Mouse (Mus musculus) erythroid progenitor cell, adult 5-6 weeks (primary cell): ENCODE measurements around the gene Nkx6-2. TPM values are rescaled to one million over a fixed set of nuclear protein-coding genes. Genes with fewer than 3 reads are reported as not detected.

Experiments used
- ATAC-seq: replicated peaks from 2 replicates; pipeline ENCODE4 v1.8.0; 2016; ENCODE audit warnings: moderate number of reproducible peaks, mild to moderate bottlenecking, moderate TSS enrichment, inconsistent platforms; ENCODE audit not compliant: poor library complexity, low FRiP score, severe bottlenecking
- total RNA-seq, 2 experiments: library from RNA; stranded (forward) in 1 of 2; stranded (reverse) in 1 of 2; fragments of 150-400 nt in 1 of 2; fragments of 186-747, 209-891 nt in 1 of 2; gene quantifications; 2 replicates each; pipeline versions ENCODE4 v1.2.3 to v1.2.4; 2015 to 2017; ENCODE audit warnings: low replicate concordance in 2 of 2

Gene Nkx6-2
- total RNA-seq (2015; ENCODE audit: low replicate concordance) (not detected in 2 replicates), total RNA-seq (2017; ENCODE audit: low replicate concordance) (not detected in 2 replicates)

DNA sequence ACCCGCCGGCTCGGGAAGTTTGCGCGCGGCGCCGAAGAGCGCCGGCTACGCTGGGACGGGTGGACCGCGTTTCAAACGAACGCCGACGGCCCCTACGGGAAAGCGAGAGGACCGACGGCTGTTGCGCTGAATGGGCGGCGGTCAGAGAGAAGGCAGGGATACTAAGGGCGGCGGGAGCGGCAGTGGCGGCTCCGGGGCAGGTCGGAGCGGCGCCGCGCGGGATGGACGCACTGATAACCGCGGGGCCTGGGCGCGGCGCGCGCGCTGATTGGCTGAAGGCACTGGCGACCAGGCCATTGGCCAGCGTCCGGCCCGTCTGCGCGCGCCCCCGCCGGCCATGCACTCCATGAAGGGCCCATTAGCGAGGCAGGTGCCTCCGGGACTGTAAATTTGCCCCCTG, at the start of gene Nkx6-2:
TSS of gene Nkx6-2 (minus strand) at position 203 of the 400 bp plus-strand sequence.
- ATAC-seq, result no peak

- no peak for ATAC-seq
Observed at GRCm38 (mm10) chr7:139625156-139625555, 42.6 kb upstream of the Nkx6-2 start.

DNA sequence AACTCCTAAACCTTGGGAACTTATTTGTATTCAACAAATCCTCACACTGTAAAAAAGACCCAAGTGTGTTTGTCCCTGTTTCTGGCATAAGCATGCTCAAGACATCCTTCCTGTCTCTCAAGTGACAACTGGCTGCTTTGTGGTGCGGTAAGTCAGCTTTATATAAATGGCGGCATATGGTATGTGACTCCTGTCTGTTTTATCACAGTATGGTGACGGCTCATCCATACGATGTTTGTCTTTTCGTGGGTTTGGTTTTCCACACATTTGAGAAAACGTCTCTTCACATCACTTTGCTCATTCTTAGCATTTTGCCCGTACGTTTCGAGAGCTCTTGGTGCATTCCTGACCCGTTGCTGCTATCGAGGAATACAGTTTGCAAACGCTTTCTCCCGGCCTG, 40.0 kb upstream of the Nkx6-2 start:
- ATAC-seq, result no peak

DNA sequence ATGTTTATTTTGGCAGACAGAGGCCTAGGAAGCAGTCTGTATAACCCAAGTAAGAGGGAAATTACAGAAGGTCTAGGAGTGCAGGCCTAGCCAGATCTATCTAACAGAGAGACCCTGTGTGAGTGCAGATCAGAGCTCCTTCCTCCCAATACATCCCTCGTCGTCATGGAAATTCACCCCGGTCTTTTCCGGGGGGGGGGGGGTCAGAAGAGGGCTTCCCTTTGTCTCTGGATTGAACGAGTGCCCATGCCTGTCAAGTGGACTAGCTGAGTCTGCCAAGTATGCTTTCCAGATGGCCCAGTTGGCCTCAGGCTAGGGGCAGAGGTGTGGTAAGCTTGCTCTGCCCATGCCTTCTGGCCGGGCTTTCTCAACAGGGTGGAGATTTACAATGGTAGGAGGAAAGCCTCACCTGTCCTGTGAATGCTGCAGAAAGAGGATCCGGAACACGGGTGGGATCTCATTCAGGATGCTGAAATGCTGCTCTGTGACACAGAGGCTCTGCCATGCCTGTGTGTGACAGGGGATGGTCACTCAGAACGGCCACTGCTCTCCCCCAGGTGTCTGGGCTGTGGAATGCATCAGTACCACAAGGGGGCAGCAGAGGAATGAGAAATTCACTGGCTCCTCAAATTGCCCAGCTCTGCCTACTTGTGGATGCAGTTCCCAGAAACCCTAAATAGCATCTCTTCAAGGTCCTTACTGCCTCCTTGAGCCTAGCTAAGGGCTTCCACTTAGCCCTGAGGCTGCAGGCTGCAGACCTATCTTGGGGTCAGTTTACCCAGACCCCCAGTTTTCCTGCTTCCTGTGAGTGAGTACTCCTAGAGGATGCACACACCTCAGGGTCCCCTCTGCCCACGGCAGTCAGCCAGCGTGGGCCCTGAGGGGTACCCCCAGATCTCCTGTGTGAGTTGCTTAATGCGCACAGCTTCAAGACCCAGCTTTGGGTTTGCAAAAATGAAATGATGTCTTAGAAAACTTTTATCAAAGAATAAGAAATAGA, 33.5 kb upstream of the Nkx6-2 start:
- no peak for ATAC-seq

DNA sequence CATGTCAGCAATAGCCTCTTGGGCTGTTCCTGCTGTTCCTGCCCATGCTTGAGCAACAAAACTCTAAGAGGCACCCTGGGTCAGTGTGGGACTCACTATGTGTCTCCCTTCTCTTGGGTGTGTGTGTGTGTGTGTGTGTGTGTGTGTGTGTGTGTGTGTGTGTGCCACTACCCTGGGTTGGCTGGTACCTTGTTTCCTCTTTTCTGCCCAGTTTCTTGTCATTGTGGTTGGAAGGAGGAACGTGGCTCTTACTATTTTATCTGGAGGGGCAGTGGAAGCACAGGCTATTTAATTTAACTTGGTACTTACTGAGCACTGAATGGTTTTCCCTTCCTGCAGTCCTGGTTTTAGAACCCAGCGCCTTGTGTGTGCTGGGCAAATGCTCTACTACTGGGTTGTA, 27.7 kb upstream of the Nkx6-2 start:
- ATAC-seq, result no peak

DNA sequence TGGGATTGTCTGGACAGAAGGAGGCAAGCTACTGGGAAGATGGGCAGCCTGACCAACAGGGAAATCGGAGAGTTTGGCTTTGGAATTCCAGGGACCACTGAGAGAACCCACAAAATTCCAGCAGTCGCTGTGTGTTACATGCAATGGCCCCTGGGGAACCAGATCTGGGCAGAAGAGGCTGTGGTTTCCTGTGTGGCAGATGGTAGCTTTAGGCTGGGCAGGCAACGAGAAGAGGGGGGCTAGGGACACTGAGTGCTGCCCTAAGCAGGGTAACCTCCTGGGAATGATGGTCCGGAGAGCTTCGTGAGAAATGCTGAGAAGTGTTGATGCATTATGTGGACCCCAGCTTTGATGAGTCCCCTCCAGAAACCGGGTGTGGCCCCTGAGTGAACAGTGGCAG, 13.3 kb upstream of the Nkx6-2 start:
- ATAC-seq, result no peak

GRCm38 (mm10) chr7:139595311-139595710, 12.7 kb upstream of the Nkx6-2 start:
- no peak for ATAC-seq

GRCm38 (mm10) chr7:139591311-139591710, 8.7 kb upstream of the Nkx6-2 start:
- no peak for ATAC-seq

- ATAC-seq, result no peak
Observed at GRCm38 (mm10) chr7:139590302-139590701, 7.7 kb upstream of the Nkx6-2 start.

DNA sequence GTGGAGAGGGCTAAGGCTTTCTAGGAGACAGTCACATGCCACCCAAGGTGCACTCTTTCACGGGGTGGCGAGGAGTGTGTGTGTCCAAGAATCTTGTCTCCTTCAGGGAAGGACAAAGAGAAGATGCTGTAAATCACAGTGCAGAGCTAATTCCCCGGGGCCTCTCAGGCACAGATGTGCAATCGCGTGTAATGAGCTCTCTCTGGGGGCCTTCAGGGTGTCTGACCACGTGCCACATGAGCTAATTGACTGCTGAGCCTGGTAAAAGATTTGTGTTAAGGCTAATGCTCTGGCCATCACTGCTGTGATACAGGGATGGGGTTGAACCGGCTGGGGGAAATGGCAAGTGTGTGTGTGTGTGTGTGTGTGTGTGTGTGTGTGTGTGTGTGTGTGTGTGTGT, 5.3 kb upstream of the Nkx6-2 start:
- ATAC-seq, result no peak

DNA sequence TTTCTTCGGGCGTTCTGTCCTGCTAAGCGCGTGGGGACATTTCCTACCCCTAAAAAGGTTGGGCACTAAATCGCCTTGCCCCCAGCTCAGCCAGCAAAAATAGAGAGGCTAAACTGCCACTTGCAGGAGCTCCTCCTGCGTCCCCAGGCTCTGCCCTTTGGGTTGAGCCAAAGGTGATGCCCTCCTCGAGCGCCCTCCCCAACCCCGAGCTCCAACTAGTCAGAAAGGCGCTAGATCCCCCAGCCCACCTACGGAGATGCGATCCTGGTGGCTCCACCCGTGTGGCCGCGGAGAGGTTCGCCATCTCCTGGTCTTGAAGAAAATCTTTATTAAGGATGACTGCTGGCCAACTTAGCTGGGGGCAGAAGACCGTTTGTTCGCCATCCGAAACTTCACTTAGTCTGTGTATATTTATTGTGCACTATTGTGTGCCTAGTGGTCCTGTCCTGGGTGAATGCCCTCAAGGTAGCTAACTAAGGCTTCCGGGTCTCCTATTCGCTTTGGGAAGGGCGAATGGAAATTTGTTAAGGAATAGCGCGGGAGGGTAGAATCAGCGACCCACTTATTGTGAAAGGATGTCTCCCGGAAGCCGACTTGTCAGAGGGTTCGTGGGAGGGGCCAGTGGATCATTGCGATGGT, 2.7 kb upstream of the Nkx6-2 start:
- ATAC-seq, result no peak

- ATAC-seq, result no peak
Observed at GRCm38 (mm10) chr7:139584221-139585175, 1.9 kb upstream of the Nkx6-2 start.

DNA sequence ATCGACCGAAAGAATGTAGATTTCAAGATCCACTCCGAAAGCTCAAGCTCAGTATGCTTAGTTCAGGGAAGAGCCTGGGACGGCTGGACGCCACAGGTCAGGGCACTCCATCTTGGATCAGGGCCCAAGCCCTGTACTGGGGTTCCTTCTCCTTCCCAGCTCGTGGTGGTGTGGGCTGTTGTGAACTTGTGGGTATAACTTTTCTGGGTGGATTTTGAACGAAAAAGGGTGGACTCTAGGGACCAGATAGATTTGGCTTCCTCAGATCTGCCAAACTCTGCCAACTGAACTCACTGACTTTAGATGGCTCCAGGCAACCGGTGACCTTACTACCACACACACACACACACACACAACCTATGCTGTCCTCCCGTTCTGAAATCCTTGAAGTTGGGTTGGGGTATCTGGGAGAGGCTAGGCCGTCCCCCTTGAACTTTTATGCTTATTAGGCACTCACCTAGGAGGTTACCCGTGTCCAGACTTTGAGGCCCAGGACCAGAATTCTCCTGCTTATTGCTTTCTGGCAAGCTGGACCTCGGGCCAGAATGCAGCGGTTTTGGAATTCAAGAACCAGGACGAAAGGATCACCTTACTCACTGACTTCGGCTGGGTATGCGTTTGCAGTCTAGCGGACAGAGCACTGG, 619 bp upstream of the Nkx6-2 start:
- no peak for ATAC-seq

GRCm38 (mm10) chr7:139581801-139582571, 611 bp downstream of the Nkx6-2 start:
- no peak for ATAC-seq

GRCm38 (mm10) chr7:139580851-139581775, 1.5 kb downstream of the Nkx6-2 start:
- no peak for ATAC-seq

GRCm38 (mm10) chr7:139579261-139579905, 3.2 kb downstream of the Nkx6-2 start:
- no peak for ATAC-seq

DNA sequence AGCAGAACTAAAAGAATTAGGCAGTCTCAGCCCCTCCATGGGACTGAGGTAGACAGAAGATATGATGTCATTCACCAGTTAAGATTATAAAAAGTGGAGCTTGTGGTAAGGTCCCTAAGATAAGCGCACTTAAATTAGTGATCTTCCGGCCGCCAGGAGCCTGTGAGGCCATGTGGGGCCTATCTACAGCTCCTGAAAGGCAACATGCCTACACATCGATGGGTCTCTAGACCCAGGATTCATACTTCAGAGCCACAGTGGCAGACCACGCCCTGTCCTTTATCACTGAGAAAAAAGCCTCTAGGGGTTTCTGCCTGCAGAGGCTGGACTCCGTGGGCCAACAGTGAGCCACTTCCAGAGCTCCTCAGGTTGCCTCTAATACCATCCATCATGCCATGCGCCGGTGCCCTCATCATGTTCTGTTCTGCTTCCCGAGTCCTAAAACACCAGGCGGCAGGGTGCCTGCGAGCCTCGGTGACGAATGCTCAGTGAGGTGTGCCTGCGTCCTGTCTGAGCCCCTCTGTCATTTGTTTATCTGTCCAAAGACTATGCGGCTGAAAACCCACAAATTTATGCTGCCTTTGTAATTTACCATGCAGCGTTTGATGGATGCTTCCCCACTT, 6.4 kb downstream of the Nkx6-2 start:
- no peak for ATAC-seq
